Mouse (Mus musculus) left cerebral cortex, postnatal 4 days (tissue): ENCODE measurements at regions not wholly inside any gene's neighbourhood (a gene's known extent, or its start where the extent isn't known, plus 50 kb on each side); places are given as distances from the start of the nearest gene placed in this dataset.
"Not testable (repeated sequence)": the region's sequence is repeated elsewhere in the genome, so short reads cannot be mapped to it uniquely, and the experiment has no call there.

Experiments used
- DNase-seq: peaks from one replicate; pipeline ENCODE4 v3.0.0-alpha.2; 2022
- intact Hi-C: fragments of 180-260 bp; cut with DNase I; formaldehyde crosslinking; loops from one replicate; pipeline ENCODE4 v1.15.1; 2025

GRCm38 (mm10) chr17:50346451-50347192 lies 53.2 kb upstream of the Dazl start:
- no peak for DNase-seq

DNA sequence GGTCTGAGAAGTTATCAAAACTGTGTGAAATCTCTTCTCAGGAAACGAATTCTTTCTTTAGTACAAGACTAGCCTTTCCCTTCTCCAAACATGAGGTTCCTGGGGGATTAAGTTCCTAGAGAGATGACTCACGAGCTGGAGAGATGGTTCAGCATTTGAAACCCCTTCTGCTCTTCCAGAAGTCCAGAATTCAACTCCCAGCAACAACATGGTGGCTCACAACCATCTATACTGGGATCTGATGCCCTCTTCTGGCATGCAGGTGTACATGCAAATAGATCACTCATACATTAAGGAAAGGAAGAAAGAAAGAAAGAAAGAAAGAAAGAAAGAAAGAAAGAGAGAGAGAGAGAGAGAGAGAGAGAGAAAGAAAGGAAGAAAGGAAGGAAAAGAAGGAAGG lies 60.4 kb upstream of the Dazl start:
- intact Hi-C loops, DNase-seq: not testable (repeated sequence)

More at GRCm38 (mm10) chr17:50346451-50347192, 53.2 kb upstream of the Dazl start:
- intact Hi-C loops: no loop called here

DNA sequence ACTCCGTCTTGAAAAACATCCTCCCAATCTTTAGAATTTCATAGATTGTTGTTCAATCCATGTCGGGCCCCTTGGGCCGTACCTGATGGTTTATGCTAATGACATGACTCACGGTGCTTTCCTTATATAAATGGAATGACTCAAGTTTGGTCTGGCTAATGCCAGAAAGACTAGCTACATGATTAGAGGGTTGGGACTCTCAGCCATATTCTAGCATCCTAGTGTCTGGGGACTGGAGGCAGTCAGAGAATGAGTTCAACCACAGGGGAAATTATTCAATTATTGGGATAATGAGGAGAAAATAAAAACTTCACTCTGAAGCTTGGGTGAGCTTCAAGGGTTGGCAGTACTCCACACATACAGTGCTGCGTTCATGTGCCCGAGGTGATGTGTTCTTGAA lies 60.9 kb upstream of the Dazl start:
- no peak for DNase-seq
- intact Hi-C loops: no loop called here

DNA sequence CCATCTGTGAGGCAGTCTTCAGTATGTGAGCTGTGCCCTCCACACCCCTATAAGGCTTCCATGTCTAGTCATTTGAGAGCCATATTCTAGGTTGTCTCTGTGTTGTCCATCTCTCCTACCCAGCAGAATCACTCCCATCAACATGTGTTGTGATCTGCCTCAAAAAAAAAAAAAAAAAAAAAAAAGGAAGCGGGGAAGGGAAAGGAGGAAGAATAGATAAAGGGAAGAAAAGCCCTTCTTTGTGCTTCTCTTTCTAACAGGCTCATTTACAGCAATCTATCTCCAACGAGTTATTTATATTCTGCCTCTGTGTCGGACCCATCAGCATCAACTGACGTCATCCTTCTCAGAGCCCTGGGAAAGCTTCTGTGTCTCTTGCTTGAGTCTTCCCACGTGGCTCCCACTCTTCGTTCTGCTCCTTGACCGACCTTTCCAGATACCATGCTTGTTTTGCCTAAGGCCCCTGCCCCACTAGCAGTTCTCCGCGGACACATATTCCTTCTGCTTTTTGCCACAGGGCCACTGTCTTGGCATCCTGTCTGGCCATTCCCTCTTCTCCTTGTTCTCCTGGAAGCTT lies 68.3 kb upstream of the Dazl start:
- intact Hi-C loops: no loop called here
- DNase-seq: no peak

- DNase-seq: no peak
- intact Hi-C loops: no loop called here
Measured at GRCm38 (mm10) chr17:50365396-50365795, 72.0 kb upstream of the Dazl start.

- no peak for DNase-seq
- intact Hi-C loops: no loop called here
Measured at GRCm38 (mm10) chr17:50366181-50366580, 72.7 kb upstream of the Dazl start.

- no peak for DNase-seq
- intact Hi-C loops: no loop called here
Measured at GRCm38 (mm10) chr17:50369216-50369875, 75.9 kb upstream of the Dazl start.

- intact Hi-C loops: no loop called here
- DNase-seq: no peak
Measured at GRCm38 (mm10) chr17:50370484-50370883, 77.0 kb upstream of the Dazl start.

DNA sequence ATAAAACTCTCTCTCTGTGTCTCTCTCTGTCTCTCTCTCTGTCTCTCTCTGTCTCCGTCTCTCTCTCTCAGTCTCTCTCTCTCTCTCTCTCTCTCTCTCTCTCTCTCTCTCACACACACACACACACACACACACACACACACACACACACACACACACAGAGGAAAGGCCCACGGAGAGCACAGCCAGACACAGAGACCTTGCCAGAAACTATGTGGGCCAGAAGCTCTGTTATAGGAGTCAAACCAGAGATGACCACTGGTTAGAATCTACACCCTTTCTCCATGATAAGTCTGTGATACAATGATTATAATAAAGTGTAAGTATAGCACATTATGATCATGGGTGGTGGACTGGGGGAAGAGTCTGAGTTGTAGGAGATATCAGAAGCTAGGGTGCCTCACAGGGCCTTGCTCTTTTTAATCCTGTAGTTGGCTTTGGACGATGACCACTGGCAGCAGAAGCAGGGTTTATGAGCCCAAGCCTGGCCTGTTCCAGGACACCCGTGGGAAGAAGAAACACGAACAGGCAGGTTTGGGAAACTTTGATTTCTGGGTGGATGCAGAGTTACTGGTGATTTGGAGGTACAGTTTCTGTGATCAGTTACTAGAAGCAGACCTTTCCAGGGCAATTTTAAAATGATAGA lies 80.2 kb upstream of the Dazl start:
- DNase-seq: no peak
- intact Hi-C loops: no loop called here

DNA sequence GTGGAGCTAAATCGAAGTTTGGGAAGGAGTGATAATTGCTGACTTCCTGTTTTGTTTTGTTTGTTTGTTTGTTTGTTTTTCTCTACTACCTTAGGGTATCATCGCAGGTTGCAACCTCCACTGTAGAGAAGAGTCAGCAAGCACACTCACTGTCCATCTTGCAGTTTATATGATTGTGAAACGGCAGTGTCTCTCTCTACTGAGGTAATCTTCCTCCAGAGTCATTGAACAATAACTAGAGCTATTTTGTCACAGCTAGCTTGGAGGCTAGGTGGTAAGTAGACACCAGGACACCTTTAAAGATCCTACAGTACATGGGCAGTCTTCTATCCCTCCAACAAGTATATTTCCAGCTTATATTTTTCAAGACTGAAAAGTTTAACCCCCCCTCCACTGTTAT lies 82.0 kb upstream of the Dazl start:
- intact Hi-C loops: no loop called here
- DNase-seq: no peak

- intact Hi-C loops: no loop called here
Measured at GRCm38 (mm10) chr17:50376708-50377107, 83.3 kb upstream of the Dazl start.

DNA sequence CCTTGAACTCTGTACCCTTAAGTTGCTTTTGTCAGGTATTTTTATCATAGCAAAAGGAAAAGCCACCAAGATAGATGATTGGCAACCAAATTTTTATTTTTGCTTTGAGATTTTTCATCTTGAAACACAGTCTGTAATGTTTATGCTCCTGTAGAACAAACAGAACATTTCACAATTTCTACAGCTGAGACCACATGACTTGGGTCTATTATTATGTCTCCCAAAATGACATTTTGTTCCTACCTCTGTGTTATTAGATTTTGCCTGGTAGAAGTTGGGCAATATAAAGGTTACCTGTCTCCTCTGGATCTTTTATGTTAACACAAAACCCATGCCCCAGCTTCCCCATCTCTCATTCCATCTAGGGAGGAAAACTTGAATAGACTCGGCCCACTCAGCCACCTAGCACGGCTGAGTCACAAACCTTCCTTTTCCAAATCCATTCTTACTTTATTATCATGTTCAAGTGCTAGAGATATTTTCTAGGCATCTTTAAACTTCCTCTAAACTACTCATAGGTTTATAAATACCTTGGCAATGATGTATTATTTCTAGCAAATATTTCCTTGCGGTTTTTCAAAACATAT lies 84.8 kb upstream of the Dazl start:
- DNase-seq: no peak
- intact Hi-C loops: no loop called here

More at GRCm38 (mm10) chr17:50376708-50377107, 83.3 kb upstream of the Dazl start:
- DNase-seq: no peak

- intact Hi-C loops: no loop called here
- no peak for DNase-seq
Measured at GRCm38 (mm10) chr17:50388715-50389710, 95.6 kb upstream of the Dazl start.

- no peak for DNase-seq
- intact Hi-C loops: no loop called here
Measured at GRCm38 (mm10) chr17:50390151-50390550, 96.7 kb upstream of the Dazl start.

DNA sequence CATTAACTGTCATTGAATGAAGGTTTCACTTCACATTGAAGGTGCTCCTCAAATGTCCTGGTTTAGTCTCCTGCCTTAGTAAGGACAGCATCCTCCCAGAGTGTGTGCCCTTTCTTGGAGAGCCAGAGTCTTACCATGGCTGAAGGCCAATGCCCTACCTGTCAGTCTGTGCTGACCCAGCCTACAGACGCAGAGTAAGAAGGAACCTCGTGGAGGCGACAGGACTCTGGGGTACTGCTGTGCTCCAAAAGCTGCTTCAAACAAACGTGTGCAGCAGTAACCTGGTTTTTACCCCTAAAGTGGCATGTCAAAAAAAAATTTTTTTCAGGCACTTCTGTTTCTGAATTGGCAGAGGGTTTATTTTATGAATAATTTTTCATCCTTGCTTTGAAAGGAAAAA lies 97.8 kb upstream of the Dazl start:
- intact Hi-C loops: no loop called here
- no peak for DNase-seq

DNA sequence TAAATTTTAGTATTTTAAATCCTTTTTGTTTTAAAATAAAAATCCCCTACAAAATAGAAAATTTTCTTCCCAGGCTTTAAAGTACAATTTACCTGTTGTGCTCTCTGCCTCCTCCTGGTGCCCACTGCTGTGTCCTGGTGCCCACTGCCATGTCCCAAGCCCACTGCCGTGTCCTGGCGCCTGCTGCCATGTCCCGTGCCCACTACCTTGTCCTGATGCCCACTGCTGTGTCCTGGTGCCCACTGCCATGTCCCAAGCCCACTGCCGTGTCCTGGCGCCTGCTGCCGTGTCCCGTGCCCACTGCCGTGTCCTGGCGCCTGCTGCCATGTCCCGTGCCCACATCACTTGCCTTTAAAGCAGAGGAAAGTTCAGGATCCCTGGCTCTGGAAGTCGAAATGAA lies 98.6 kb upstream of the Dazl start:
- intact Hi-C loops: no loop called here
- DNase-seq: no peak

DNA sequence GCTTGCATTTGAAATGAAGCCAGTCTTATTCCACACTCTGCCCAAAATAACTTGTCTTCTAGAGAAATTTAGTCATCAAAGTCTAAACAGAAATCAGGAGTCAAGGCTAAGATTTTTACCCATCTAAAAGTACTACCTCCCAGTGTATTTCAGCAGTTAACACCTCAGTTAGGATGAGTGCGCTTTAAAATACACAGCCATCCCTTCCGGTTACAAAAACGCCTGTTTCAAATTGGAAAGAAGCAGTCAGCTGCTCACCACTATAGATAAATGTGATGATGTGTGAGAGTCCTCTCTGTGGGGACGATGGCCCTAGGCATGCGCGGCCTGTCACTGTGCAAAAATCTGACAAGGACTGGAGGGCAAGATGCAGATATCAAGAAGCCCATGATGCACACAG lies 99.0 kb upstream of the Dazl start:
- intact Hi-C loops: no loop called here
- DNase-seq: no peak

DNA sequence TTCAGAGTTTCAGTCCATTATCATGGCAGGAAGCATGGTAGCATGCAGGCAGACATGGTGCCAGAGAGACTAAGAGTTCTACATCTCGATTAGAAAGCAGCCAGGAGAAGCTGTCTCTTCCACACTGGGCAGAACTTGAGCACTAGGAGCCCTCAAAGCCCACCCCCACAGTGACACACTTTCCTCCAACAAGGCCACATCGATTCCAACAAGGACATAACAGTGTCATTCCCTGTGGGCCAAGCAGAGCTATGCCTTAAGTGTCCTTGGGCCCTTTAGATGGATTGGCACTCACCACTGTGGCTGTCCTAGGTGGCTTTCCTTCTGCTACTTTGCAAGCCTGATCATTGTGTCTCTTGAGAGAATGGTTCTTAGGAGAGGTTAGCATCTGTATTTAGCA lies 99.5 kb upstream of the Dazl start:
- no peak for DNase-seq
- intact Hi-C loops: no loop called here

DNA sequence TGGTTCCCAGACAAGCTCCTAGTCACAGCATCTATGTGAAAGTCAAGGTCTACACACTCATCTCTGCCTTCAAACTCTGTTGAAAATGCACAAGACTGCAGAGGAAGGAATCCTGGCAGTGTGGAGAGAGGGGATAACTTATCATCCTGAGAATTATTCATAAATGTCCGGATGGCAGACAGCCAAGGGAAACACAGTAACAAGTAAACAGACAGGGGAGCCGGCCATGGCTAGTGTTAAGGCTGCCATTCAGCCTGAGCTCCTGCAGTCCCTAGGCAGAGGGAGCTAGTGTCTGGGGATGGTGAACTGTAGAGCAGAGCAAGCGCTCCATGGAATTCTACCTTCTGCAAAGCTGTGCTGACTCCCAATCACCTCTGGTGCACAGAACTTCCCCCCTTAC lies 100.3 kb upstream of the Dazl start:
- intact Hi-C loops: no loop called here
- no peak for DNase-seq

GRCm38 (mm10) chr17:50394801-50395200 lies 101.4 kb upstream of the Dazl start:
- no peak for DNase-seq
- intact Hi-C loops: no loop called here
